Mouse (Mus musculus): ENCODE data around the gene Gstp2.
"Not testable (repeated sequence)": the region's sequence is repeated elsewhere in the genome, so short reads cannot be mapped to it uniquely, and the experiment has no call there.

Gstp2 gene

DNA sequence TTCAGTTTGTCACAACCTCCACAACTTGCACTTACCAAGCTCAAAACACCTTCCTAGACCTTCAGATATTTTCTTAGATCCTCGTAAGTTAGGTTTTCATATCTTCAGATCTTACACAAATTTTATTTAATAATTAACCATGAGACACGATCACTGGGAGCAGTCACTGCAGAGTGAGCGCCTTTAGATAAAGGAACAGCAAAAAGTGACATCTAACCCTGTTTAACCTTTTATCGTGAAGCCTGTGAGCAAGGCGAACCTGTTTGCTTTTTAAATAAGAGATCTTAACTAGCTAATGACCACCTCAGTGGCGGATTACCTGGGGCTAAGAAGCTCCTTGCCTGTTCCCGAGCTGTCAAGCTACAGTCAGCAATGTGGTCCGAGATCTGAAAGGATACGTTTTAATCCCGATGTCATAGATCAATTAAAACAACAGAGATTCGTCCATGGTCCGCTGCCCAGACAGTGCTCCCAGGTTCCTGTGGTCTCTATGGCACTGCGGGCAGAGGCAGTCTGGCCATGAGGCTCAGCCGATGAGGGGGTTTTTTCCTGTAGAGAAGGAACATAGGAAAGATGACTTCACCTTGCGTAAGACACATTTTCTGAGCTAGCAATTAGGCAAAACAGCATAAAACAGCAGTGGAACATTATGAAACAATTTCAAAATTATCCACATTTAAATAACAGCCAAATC lies 23.0 kb upstream of the Gstp2 start:
- no peak for DNase-seq

DNA sequence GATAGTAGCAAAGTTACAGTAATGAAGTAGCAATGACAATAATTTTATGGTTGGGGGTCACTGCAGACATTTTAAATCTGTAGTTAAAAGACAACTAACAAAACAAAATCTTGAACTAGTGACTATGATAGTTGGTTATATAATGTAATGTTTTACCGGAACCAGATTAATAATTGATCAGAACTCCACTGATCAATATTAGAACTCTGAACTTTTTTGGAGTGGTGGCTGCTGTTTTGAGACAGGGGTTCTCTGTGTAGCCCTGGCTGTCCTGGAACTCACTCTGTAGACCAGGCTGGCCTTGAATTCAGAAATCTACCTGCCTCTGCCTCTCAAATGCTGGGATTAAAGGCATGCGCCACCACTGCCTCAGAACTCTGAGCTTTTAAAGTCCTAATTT lies 22.4 kb upstream of the Gstp2 start:
- not testable (repeated sequence) for DNase-seq

DNA sequence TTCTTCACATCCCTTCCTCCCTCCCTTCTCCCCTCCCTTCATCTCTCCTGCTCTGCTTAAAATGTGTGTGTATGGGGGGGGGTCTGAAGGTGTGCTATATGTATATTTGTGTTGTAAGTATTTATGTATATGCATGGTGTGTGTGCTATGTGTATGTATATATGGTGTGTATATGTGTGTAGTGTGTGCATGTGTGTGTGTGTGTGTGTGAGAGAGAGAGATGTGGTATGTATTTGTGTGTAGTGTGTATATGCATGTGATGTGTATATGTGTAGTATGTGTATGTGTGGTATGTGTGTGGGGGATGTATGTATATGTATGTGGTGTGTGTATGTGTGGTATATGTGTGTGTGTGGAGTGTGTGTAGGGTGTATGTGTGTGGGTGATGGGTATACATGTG lies 21.1 kb upstream of the Gstp2 start:
- DNase-seq, result no peak

DNA sequence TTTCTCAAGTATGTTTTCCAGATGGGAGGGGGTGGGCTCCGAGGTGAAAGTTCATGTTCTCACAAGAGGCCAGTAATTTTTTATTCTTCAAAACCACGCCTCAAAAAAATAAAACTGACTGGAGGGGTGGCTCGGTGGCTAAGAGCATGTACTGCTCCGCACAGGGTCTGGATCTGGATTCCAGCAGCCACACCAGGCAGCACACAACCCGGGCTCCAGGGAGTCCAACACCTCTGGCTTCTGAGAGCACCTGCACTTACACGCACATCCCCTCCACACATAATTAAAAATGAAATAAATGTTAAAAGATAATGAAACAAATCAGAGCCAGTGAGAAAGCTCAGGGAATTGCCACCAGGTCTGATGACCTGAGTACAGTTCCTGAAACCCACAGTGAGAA lies 20.5 kb upstream of the Gstp2 start:
- DNase-seq, result no peak

DNA sequence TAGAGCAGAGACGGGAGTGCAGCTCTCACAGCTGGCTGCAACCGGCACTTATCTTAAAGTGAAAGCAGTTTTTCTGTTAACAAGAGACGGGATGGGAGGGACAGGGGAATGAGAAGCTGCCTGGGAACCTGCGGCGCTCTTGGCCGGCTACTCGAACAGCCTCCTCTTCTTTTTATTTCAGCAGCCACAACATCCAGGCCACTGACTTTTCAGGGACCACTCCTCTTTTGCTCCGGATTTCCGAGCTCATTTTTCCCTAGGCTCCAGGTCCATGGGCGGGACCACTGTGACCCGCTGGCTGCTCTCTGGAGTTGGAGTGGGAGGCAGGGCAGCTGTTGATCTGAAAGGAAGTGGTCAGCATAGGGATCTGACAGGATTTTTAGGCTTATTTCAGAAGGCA lies 18.7 kb upstream of the Gstp2 start:
- DNase-seq, result not testable (repeated sequence)

DNA sequence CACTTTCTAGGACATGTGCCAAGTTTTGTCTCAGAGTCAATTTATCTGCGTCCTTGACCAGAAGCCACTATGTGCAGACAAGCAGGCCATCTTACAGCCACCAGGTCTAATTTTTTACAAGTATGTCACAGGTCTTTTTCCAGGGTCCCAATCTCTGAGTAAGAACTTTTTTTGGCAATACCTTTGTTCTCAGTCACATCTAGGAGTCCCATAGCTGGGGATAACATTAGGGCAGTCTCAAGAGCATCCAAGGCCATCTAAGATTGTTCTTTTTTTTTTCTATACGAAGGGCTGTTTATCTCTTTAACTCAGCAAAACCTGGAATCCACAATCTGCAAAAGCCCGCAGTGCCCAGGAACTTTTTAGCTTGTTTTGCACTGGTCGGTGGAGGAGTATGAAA lies 17.5 kb upstream of the Gstp2 start:
- DNase-seq, result not testable (repeated sequence)

DNA sequence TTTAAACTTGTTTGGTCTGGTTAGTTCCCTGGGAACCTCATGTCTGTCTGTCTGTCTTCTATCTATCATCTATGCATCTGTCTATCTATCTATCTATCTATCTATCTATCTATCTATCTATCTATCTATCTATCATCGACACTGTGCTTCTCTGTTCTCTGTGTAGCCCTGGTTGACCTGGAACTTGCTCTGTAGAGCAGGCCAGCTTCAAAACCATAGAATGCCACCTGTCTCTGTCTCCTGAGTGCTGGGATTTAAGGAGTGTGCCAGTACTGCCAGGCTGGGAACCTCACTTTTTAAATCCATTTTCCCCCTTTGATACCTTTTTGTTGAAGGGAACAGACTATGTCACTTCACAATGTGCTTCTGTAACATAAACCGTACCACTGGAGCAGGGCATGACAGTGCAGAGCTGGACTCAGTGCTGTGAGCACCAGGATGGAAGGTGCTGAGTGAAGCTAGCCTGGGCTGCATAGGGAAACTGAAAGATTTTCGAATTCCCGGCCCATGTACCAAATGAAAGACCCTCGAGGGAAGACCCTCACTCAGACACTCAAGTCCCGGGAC lies 15.2 kb upstream of the Gstp2 start:
- DNase-seq, result no peak

DNA sequence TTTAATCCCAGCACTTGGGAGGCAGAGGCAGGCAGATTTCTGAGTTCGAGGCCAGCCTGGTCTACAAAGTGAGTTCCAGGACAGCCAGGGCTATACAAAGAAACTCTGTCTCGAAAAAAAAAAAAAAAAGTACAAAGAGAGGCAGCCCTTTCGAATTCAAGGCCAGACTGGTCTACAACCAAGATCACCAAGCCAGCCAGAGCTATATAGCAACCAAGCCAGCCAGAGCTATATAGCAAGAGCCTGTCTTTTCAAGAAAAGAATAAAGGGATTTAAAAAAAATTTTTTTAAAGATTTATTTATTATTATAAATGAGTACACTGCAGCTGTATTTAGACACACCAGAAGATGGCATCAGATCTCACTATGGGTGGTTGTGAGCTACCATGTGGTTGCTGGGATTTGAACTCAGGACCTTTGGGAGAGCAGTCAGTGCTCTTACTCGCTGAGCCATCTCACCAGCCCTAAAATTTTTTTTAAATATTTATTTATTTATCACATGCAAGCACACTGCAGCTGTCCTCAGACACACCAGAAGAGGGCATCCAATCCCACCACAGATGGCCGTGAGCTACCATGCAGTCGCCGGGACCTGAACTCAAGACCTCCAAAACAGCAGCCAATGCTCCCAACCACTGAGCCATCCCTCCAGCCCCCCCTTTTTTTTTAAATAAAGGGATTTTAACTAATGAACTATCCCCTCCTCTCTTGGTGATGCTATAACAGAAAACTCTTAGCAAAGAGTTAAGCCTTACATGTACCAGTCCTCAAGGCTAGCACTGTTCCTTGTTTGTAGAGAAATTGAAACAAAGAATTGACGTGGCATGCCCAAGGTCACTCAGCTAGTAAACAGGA lies 14.4 kb upstream of the Gstp2 start:
- DNase-seq, result not testable (repeated sequence)

DNA sequence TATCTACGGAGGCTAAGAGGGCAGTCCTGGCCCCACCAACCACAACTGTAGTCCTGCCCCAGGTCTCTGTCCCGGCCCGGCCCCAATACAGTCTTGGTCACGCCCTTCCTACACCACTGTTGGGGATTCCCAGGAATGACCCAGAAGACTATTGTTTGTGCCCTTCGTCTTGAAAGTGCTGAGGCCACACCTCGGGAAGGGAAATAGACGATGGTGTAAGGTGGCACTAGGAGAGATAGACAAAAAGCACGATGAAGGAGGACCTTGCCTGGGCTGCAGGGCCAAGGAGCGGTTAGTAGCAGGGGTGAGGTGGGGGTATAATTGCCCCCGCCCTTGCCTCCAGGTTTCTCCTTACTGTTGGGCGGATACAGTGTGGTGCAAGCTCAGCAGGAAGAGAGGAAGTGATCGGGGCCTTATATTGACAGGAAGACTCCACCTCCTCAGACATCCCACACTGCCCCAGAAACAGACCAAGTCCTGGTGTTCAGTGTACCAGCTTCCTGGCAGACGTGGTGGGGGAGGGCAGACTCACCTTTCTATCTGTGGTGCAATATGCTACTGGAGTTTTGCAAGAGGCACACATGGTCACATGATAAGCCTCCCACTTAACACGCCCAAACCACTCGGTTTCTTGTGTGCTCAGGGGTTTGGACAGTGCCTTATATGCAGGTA lies 13.4 kb upstream of the Gstp2 start, which contains the start of gene Gstp3:
Gene Gstp3, minus strand, starts transcription at position 501 of the 672 bp plus-strand sequence.
- no peak for DNase-seq

DNA sequence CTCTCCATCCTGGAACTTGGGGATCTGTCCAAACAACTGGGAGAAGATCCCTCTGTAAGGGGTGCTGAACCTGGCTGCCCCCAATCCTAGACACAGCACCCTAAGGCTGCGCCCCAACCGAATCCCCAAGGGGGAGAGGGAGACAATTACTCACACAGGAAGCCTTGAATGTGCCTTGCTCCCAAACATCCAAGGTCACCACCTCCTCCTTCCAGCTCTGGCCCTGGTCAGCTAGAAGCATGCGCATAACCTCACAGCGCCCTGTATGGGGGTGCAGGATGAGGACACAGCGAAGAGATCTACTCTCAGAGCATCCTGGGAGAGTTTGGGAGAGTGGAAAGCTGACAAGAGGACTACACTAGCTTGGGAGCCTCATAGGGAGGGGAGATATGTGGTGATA lies 12.8 kb upstream of the Gstp2 start:
- no peak for DNase-seq

DNA sequence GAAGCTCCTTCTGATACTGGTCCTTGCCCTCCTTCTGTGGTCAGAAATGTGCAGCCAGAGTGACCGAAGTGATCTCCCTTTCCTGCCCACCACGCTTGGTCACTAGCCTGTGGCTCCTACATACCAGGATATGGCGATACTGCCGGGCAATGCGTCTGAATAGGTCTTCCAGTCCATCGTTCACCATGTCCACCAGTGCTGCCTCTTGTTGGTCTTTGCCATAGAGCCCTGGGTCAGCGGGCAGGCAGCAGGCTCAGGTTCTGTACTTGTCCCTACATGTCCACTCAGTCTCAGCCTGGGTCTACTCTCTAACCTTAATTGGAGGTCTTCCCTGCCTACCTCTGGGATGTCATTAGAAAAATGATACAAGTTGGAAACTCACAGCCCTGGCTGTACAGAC lies 12.1 kb upstream of the Gstp2 start:
- DNase-seq, result no peak

DNA sequence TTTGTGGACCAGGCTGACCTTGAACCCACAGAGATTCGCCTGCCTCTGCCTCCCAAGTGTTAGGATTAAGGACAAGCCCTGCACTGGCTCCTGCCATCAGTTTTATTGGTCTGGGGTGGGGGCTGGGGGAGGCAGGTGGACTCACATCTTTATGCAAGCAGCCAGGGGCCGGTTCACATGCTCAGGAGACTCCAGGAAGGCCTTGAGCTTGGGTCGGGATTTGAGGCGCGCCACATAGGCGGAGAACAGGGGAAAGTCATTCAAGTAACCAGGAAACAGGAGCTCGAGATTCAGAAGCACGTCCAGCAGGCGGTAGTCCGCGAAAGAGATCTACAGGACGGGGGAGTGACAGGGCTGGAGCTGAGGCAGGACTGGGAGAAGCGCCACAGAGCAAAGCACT lies 11.6 kb upstream of the Gstp2 start:
- no peak for DNase-seq

DNA sequence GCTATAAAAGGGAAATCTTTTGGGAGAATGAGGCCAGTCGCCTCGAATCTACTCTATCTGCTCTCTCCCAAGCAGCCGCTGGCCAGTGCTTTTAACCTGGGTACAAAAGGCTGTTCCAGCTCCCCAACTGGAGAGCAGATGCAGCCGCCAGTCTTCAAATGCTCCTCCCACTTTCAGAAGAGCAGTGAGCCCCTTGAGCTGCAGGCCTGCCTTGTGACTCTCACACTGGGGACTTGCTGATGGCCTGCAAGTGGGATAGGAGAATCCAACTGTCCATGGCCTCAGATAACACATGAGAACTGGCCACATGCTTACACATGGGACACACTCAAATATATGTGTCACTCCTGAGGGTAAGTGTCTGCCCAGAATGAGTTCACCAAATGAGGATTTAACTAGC lies 10.9 kb upstream of the Gstp2 start:
- DNase-seq, result no peak

DNA sequence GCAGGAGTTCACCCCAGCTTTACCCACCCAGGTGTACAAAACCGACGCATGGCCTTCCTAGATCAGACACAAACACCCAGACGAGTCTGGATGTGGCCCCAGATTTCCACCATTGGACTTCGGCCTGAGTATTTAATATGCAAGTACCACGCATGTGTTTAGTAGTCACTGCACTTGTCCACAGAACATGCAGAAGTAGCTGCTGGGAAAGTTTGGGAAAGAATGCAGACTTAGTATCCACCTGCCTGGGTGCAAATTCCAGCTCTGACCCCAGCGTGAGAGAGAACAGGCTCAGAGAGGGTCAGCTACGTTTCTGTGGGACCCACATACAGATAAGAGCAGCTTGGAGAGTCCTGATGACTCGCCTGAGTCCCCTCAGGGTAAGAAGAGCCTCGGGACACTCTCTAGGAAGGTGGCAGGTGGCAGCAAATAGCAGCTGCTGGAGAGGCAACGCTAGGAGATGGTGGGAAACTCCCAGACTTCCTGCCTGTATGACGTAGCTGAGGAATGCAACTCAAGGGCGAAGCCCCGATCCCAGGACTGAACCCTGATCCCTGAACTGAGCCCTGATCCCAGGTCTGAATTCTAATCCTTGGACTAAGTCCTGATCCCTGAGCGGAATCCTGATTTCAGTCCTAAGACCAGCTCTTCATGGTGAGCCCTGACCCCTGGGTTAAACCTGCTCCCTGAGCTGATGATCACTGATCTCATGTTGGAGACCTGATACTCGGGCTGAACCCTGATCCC lies 10.3 kb upstream of the Gstp2 start:
- no peak for DNase-seq

DNA sequence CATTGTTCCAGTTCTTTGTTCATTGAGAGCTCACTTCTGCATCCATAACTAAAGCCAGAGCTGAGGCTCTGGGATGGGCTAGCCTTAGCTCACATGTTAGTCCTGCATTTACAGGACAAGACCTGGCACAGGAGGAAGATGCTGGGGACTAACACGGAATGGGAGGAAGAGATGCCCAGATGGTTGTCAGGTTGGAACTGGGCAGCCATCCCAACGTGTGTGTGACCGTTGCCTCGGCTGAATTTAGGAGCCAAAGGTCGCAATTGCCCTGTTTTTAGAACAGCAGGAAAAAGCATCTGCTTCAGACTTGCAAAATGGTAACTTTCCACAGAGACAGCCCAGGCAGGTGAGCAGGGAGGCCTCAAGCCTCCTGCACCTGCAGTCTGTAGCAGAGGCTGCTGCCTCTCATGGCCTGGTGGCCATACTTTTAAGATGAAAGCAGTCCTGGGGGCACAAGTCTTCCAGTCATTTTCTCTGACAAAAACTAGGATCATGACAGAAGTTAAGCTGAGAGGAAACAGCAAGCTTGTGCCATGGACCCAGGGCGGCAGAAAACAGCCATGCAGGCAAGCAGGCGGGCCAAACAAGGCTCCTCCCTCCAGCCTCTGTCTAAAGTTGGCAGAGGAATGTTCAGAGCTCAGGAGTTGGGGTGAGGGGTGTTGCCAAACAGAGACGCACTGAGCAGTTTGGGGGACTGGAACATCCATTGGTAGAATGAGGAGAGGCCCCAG lies 9.6 kb upstream of the Gstp2 start:
- no peak for DNase-seq

DNA sequence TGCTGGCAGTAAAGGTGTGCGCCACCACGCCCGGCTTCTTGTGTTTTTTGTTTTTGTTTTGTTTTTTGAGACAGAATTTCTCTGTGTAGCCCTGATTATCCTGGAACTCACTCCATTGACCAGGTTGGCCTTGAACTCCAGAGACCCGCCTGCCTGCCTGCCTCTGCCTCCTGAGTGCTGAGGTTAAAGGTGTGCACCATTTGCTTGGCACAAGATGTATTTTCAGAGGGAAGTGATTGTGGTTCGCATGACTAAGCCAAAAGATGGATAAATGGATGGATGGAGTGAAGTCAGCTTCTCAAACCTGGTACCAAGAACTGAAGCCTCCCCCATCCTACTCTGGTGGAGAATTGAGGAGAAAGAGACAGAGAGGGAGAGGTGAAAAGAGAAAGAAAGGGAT lies 8.8 kb upstream of the Gstp2 start:
- no peak for DNase-seq

DNA sequence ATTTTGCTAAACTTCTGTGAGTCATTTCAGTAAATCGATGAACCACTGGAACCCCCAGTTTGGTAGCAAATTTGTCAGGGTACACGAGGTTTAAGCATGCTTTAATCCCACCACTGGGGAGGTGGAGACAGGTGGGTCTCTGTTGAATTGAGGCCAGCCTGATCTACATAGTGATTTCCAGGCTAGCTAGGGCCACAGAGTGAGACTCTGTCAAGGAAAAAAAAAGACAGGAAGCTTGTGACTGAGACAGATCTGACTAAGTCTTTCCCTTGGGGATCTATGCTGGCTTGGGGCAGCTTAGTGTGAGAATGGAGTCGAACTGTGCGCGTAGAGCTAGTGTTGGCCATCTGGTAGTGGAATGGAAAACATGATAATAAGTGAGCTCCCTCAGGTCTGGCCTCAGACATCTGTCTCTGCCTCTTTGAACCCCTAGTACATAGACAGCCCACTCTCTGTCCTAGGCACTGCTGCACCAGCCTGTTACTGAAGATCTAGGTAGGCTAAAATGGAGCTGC lies 6.8 kb upstream of the Gstp2 start:
- DNase-seq, result no peak

DNA sequence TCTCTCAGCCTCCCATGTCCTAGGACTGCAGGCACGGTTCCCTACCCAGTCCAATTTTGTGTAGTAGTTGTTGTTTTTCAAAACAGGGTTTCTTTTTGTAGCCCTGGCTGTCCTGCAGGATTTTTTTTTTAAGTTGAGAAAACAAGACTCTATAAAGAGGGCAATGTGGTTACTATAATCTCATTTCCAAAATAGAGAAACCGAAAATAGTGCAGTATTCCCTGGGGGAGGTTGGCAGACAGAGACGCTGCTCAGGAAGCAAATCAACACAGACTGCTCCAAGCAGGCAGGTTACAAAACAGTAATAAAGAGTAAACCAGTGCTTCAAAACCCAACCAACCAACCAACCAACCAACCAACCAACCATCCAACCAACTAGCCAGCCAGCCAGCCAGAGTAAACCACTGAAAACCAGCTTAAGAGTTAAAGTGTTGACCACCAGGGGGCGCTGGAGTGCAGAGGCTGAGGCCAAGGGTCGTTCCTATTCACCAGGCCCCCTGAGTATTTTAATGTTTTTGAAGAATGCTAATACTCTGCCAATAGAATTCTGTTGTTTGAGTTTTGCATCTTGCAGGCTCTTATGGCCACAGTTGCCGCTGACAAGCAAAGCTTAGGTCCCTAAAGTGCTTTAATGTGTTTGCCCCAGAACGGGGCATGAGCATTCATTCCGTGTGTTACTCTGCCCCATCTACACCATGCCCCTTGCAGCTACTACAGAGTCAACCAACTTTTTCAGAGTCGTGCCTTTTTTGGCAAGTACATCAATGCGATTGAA lies 6.1 kb upstream of the Gstp2 start:
- DNase-seq, result peak; percentile 69

DNA sequence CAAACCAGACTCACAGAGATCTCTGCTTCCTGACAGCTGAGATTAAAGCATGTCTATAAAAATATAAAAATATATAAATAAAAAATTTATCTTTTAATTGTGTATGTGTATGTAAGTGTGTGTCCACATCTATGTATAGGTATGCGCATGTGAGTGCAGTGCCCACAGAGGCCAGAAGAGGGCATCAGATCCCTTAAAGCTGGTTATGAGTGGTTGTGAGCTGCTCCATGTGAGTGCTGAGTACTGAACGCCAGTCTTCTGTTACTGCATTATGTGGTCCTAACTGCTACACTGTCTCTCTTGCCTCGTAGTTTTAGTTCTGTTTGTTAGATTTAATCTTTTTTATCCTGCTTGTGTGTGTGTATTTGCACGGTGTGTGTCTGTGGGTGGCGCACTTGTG lies 5.2 kb upstream of the Gstp2 start:
- DNase-seq, result no peak

DNA sequence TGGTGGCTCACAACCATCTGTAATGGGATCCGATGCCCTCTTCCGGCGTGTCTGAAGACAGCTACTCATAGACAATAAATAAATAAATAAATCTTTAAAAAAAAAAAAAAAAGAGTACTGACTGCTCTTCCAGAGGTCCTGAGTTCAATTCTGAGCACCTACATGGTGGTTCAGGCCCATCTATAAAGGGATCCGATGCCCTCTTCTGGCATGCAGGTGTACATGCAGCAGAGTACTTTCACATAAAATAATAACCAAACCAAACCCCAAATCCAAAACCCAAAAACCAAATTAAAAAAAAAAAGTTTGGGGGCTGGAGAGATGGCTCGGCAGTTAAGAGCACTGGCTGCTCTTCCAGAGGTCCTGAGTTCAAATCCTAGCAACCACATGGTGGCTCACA lies 3.2 kb upstream of the Gstp2 start:
- not testable (repeated sequence) for DNase-seq

DNA sequence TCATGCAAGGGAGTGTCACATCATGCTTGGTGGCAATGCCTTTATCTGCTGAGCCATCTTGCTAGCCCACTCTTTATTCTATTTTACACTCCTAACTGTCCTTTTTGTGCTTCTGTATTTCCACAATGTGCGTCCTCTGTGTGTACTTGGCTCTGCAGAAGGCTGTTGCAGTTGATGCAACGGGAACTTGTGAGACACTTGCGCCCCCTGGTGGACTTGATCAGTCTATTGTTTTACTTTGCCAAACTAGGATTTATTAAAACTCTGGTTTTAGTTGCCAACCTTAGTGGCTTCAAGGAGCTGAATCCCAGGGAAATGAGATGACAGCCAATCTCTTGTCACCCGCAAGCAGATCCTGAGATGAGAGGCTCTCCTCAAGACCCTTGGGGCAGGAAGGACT lies 2.0 kb upstream of the Gstp2 start:
- DNase-seq, result peak; percentile 84

Measured in right cerebral cortex, postnatal 14 days (tissue).